Mouse (Mus musculus): ENCODE data around the gene Rfx4. TPM values are rescaled to one million over a fixed set of nuclear protein-coding genes. Genes with fewer than 3 reads are reported as not detected.

Rfx4 gene
- polyA plus RNA-seq, 1 experiment: not detected

DNA sequence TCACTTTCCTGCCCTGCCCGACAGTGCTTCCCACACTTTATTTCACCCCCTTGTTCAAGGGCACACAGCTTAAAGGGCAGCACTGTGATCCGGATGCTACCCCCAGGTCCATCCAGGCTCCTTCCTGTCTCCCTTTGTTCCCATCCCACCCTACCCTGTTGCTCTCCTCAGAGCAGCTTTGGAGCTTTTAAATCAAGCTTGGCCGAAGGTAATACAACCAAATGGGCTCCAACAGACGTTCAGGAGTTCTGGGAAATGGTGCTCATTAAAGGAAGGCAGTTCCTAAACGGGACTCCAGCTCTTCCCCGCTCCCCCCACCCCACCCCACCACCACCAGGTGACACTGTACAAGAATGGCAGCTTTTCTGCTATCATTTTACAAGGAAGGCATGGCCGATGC lies 154.3 kb downstream of the Rfx4 start:
- TF ChIP-seq FOSL1 (IDR thresholded peaks at IDR 0.05; ENCODE audit: insufficient read depth, low read length, poor library complexity, severe bottlenecking) (no peak), CEBPB (IDR thresholded peaks at IDR 0.05; ENCODE audit: low read depth) (no peak), MYOD1 (IDR thresholded peaks at IDR 0.05; ENCODE audit: control insufficient read depth, insufficient read length, low read depth) (no peak), USF1 (IDR thresholded peaks at IDR 0.05; ENCODE audit: low read depth) (no peak), MAX (IDR thresholded peaks at IDR 0.05) (no peak), CTCF (IDR thresholded peaks at IDR 0.05; ENCODE audit: control insufficient read depth, insufficient read depth, insufficient read length) (no peak), MYOG (IDR thresholded peaks at IDR 0.05; ENCODE audit: control insufficient read depth, extremely low read depth, insufficient read length) (no peak)
- no peaks in the 10 kb centered on the region for H3K27me3 ChIP-seq (ENCODE audit: control insufficient read depth, insufficient read depth, insufficient read length)

DNA sequence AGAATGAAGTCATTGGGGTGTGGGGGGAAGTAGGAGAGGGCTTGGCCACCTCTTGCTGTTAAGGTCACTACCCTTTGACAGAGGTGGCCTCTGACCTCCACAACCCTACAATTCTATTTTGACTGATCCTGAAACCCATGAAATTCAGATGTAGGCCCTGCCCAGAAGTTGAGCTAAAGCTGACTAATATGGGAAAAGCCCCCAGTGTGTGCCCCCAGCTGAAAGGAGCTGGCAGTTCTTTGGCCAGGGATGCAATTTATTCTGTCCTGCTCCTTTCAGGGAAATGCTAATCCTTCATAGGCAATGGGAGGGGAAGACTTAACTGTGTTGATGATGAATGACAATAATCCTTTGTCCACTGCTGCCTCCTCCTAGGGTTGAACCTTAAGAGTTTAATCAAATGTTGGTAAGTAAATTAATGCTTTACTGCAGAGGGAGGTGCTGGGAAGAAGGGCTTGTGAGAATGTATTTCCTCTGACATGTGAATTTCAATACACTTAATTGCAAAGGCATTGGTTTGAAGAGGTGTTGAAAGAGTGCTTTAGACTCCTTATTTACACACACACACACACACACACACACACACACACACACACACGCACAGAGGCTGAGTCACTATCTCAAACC lies 155.0 kb downstream of the Rfx4 start:
- no peaks in the 10 kb centered on the region for H3K27me3 ChIP-seq (ENCODE audit: control insufficient read depth, insufficient read depth, insufficient read length)
- no peak overlapping the region for H3K4me3 ChIP-seq (ENCODE audit: insufficient read depth, poor library complexity, severe bottlenecking)
- H3K36me3 ChIP-seq (ENCODE audit: control insufficient read depth, insufficient read depth): no peaks in the 10 kb centered on the region
- H3K79me3 ChIP-seq (ENCODE audit: low read depth): no peaks in the 10 kb centered on the region
- no peaks in the 10 kb centered on the region for H3K79me2 ChIP-seq (ENCODE audit: control insufficient read depth, insufficient read depth)
- TF ChIP-seq MAX (IDR thresholded peaks at IDR 0.05) (no peak), FOSL1 (IDR thresholded peaks at IDR 0.05; ENCODE audit: insufficient read depth, low read length, poor library complexity, severe bottlenecking) (no peak), CTCF (IDR thresholded peaks at IDR 0.05; ENCODE audit: control insufficient read depth, insufficient read depth, insufficient read length) (no peak), USF1 (IDR thresholded peaks at IDR 0.05; ENCODE audit: low read depth) (no peak), MYOG (IDR thresholded peaks at IDR 0.05; ENCODE audit: control insufficient read depth, extremely low read depth, insufficient read length) (no peak), CEBPB (IDR thresholded peaks at IDR 0.05; ENCODE audit: low read depth) (no peak), MYOD1 (IDR thresholded peaks at IDR 0.05; ENCODE audit: control insufficient read depth, insufficient read length, low read depth) (no peak)
- H3ac ChIP-seq (ENCODE audit: control insufficient read depth, insufficient read length, low read depth): no peak overlapping the region

More for the DNA sequence above, 154.3 kb downstream of the Rfx4 start:
- Histone ChIP-seq H3K79me2 (ENCODE audit: control insufficient read depth, insufficient read depth) (no peaks in the 10 kb centered on the region), H3ac (ENCODE audit: control insufficient read depth, insufficient read length, low read depth) (no peak overlapping the region), H3K79me3 (ENCODE audit: low read depth) (no peaks in the 10 kb centered on the region), H3K36me3 (ENCODE audit: control insufficient read depth, insufficient read depth) (no peaks in the 10 kb centered on the region), H3K4me3 (ENCODE audit: insufficient read depth, poor library complexity, severe bottlenecking) (no peak overlapping the region)

DNA sequence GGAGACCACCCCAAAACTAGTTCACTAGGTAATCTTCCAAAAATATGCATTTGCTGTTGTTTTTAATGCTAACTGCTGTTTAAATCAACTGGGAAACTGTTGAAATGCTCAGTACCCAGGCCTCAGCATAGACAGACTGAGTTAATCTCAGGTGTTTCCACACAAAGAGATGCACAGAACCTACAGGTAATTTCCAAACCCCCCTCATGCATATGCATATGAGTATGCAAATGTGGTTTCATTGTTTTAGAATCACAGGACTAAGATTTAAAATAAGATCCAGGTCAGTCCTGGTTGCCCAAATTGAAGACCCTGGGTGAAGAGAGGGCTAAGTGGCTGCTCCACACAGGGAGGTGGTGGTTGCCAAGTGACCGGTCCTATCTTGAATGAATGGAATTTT lies 157.3 kb downstream of the Rfx4 start:
- TF ChIP-seq USF1 (IDR thresholded peaks at IDR 0.05; ENCODE audit: low read depth) (no peak), CEBPB (IDR thresholded peaks at IDR 0.05; ENCODE audit: low read depth) (no peak), MAX (IDR thresholded peaks at IDR 0.05) (no peak), MYOD1 (IDR thresholded peaks at IDR 0.05; ENCODE audit: control insufficient read depth, insufficient read length, low read depth) (no peak), CTCF (IDR thresholded peaks at IDR 0.05; ENCODE audit: control insufficient read depth, insufficient read depth, insufficient read length) (no peak), FOSL1 (IDR thresholded peaks at IDR 0.05; ENCODE audit: insufficient read depth, low read length, poor library complexity, severe bottlenecking) (no peak), MYOG (IDR thresholded peaks at IDR 0.05; ENCODE audit: control insufficient read depth, extremely low read depth, insufficient read length) (no peak)
- peaks cover 6% of the 10 kb centered on the region for H3K79me2 ChIP-seq (ENCODE audit: control insufficient read depth, insufficient read depth)

DNA sequence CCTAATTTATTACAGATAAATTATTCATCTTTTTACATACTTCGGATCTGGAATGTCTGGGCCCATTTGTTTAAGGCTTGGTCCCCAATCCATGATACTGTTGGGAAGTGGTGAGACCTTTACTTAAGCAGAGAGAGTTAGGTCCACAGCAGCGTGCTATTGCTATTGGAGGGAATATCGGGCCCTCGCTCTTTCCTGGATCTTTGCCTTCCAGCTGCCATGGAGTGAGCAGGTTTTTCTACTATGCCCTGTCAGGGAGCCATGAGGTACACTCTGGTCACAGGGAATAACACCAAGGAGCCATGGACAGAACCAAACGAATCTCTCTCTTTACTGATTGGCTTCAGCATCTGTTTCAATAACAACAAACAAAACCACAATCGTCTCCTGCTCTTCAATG lies 159.6 kb downstream of the Rfx4 start:
- TF ChIP-seq MYOD1 (IDR thresholded peaks at IDR 0.05; ENCODE audit: control insufficient read depth, insufficient read length, low read depth) (no peak), CTCF (IDR thresholded peaks at IDR 0.05; ENCODE audit: control insufficient read depth, insufficient read depth, insufficient read length) (no peak), FOSL1 (IDR thresholded peaks at IDR 0.05; ENCODE audit: insufficient read depth, low read length, poor library complexity, severe bottlenecking) (no peak), CEBPB (IDR thresholded peaks at IDR 0.05; ENCODE audit: low read depth) (no peak), MYOG (IDR thresholded peaks at IDR 0.05; ENCODE audit: control insufficient read depth, extremely low read depth, insufficient read length) (no peak)
- no peak overlapping the region for H3ac ChIP-seq (ENCODE audit: control insufficient read depth, insufficient read length, low read depth)

More for the DNA sequence above, 157.3 kb downstream of the Rfx4 start:
- H3K27me3 ChIP-seq (ENCODE audit: control insufficient read depth, insufficient read depth, insufficient read length): no peaks in the 10 kb centered on the region
- H3ac ChIP-seq (ENCODE audit: control insufficient read depth, insufficient read length, low read depth): no peak overlapping the region
- H3K79me3 ChIP-seq (ENCODE audit: low read depth): peaks cover 4% of the 10 kb centered on the region
- H3K4me3 ChIP-seq (ENCODE audit: insufficient read depth, poor library complexity, severe bottlenecking): no peak overlapping the region
- no peaks in the 10 kb centered on the region for H3K36me3 ChIP-seq (ENCODE audit: control insufficient read depth, insufficient read depth)

DNA sequence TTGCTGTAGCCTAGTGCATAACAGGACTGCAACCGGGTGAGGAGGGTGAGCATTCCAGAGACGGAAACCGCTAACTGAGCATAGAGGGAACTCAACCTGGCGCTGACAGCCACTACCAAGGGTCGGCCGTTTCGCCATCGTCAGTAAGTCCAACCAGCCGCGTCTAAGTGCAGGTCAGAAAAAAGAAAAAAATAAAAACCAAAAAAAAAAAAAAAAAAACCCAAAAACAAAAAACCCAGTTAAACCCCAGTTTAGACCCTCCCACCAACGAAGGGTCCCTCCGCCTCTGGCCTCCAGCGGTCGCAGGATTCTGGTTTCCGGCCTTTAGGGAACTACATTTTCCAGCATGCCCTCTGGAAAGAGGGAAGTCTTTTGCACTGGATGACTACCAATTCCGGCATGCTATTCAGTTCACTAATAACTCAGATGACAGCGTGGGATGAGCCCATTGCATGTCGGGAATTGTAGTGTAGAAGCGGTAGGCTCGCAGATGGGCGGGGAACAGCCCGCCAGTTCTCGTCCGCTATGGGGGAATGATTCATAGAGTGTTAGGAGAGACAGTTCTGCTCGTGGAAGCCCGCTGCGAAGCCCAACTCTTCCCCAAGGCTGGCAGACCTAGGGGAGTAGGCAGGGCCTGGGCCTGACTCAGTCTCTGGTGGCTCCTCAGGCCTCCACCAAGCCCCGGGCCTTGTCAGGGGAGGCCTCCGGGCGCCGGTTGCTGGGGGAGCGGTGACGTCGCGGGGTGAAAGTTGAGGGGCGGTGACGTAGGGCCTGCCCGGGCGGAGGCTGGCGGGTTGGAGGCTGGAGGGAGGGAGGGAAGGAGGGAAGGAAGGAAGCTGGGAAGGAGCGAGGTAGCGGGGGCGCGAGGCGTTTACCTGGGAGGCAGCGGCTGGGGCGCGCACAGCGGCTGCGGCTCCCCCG lies 161.2 kb downstream of the Rfx4 start, which contains the start of gene Ric8b:
Ric8b (plus strand) TSS at position 807 of the 921 bp plus-strand sequence.
- TF ChIP-seq FOSL1 (IDR thresholded peaks at IDR 0.05; ENCODE audit: insufficient read depth, low read length, poor library complexity, severe bottlenecking): no peak
- peak; percentile 75 for TF ChIP-seq MAX (IDR thresholded peaks at IDR 0.05)
- peak within 1 kb of the TSS; percentile 71 for H3K4me3 ChIP-seq (ENCODE audit: insufficient read depth, poor library complexity, severe bottlenecking)
- H3K27me3 ChIP-seq (ENCODE audit: control insufficient read depth, insufficient read depth, insufficient read length): no peaks in the 10 kb centered on the region
- H3K79me3 ChIP-seq (ENCODE audit: low read depth): peaks cover 36% of the 10 kb centered on the region
- H3K36me3 ChIP-seq (ENCODE audit: control insufficient read depth, insufficient read depth): no peaks in the 10 kb centered on the region
- H3K79me2 ChIP-seq (ENCODE audit: control insufficient read depth, insufficient read depth): peaks cover 45% of the 10 kb centered on the region
- H3ac ChIP-seq (ENCODE audit: control insufficient read depth, insufficient read length, low read depth): peak within 1 kb of the TSS; percentile 92

More for the DNA sequence above, 159.6 kb downstream of the Rfx4 start:
- Histone ChIP-seq H3K27me3 (ENCODE audit: control insufficient read depth, insufficient read depth, insufficient read length) (no peaks in the 10 kb centered on the region), H3K36me3 (ENCODE audit: control insufficient read depth, insufficient read depth) (no peaks in the 10 kb centered on the region), H3K4me3 (ENCODE audit: insufficient read depth, poor library complexity, severe bottlenecking) (no peak overlapping the region), H3K79me3 (ENCODE audit: low read depth) (peaks cover 27% of the 10 kb centered on the region), H3K79me2 (ENCODE audit: control insufficient read depth, insufficient read depth) (peaks cover 29% of the 10 kb centered on the region)

Data from C2C12 (cell line).